Mouse (Mus musculus): ENCODE measurements at regions not wholly inside any gene's neighbourhood (a gene's known extent, or its start where the extent isn't known, plus 50 kb on each side); places are given as distances from the start of the nearest gene placed in this dataset.

- no peak for DNase-seq (ENCODE audit: low spot score)
Observed at GRCm38 (mm10) chr17:45341573-45341972, 92.0 kb downstream of the Cdc5l start.

GRCm38 (mm10) chr17:45340851-45341250 lies 92.7 kb downstream of the Cdc5l start:
- DNase-seq (ENCODE audit: low spot score), result no peak

- DNase-seq (ENCODE audit: low spot score), result no peak
Observed at GRCm38 (mm10) chr17:45339226-45339625, 94.3 kb downstream of the Cdc5l start.

- no peak for DNase-seq (ENCODE audit: low spot score)
Observed at GRCm38 (mm10) chr17:45338086-45338485, 95.5 kb downstream of the Cdc5l start.

- DNase-seq (ENCODE audit: low spot score), result no peak
Observed at GRCm38 (mm10) chr17:45335586-45336151, 97.9 kb downstream of the Cdc5l start.

GRCm38 (mm10) chr17:45334732-45335381 lies 98.7 kb downstream of the Cdc5l start:
- no peak for DNase-seq (ENCODE audit: low spot score)

- no peak for DNase-seq (ENCODE audit: low spot score)
Observed at GRCm38 (mm10) chr17:45332321-45332720, 101.2 kb downstream of the Cdc5l start.

GRCm38 (mm10) chr17:45329241-45329640 lies 104.3 kb downstream of the Cdc5l start:
- peak; percentile 50 for DNase-seq (ENCODE audit: low spot score)

- peak; percentile 33 for DNase-seq (ENCODE audit: low spot score)
Observed at GRCm38 (mm10) chr17:45326726-45327125, 106.8 kb downstream of the Cdc5l start.

- DNase-seq (ENCODE audit: low spot score), result no peak
Observed at GRCm38 (mm10) chr17:45326173-45326572, 107.4 kb downstream of the Cdc5l start.

- DNase-seq (ENCODE audit: low spot score), result no peak
Observed at GRCm38 (mm10) chr17:45322842-45323241, 110.7 kb downstream of the Cdc5l start.

GRCm38 (mm10) chr17:45320074-45320473 lies 113.5 kb downstream of the Cdc5l start:
- no peak for DNase-seq (ENCODE audit: low spot score)

- peak; percentile 46 for DNase-seq (ENCODE audit: low spot score)
Observed at GRCm38 (mm10) chr17:45318211-45319076, 115.1 kb downstream of the Cdc5l start.

GRCm38 (mm10) chr17:45312510-45313266 lies 120.8 kb downstream of the Cdc5l start:
- no peak for DNase-seq (ENCODE audit: low spot score)

- no peak for DNase-seq (ENCODE audit: low spot score)
Observed at GRCm38 (mm10) chr17:45306506-45306905, 127.0 kb downstream of the Cdc5l start.

- DNase-seq (ENCODE audit: low spot score), result no peak
Observed at GRCm38 (mm10) chr17:45303183-45303582, 130.4 kb downstream of the Cdc5l start.

- DNase-seq (ENCODE audit: low spot score), result no peak
Observed at GRCm38 (mm10) chr17:45298355-45298754, 135.2 kb downstream of the Cdc5l start.

GRCm38 (mm10) chr17:45297860-45298259 lies 135.7 kb downstream of the Cdc5l start:
- DNase-seq (ENCODE audit: low spot score), result no peak

GRCm38 (mm10) chr17:45296363-45296762 lies 137.2 kb downstream of the Cdc5l start:
- DNase-seq (ENCODE audit: low spot score), result no peak

GRCm38 (mm10) chr17:45294886-45295285 lies 138.7 kb downstream of the Cdc5l start:
- no peak for DNase-seq (ENCODE audit: low spot score)

GRCm38 (mm10) chr17:45294256-45294865 lies 139.2 kb downstream of the Cdc5l start:
- DNase-seq (ENCODE audit: low spot score), result no peak

GRCm38 (mm10) chr17:45292883-45293282 lies 140.7 kb downstream of the Cdc5l start:
- DNase-seq (ENCODE audit: low spot score), result no peak

Measured in retina, embryonic 14.5 days (tissue).